Mouse (Mus musculus) v-Abl transformed pro-B cells (cell line): ENCODE measurements around the gene Etfa.

Experiments used
- in situ Hi-C, 2 experiments: fragments of 400-800 bp; cut with MboI; formaldehyde crosslinking; loops; one replicate each; pipeline ENCODE4 v1.15.1; 2025; ENCODE audit not compliant: unreplicated experiment in 2 of 2

Gene Etfa

DNA sequence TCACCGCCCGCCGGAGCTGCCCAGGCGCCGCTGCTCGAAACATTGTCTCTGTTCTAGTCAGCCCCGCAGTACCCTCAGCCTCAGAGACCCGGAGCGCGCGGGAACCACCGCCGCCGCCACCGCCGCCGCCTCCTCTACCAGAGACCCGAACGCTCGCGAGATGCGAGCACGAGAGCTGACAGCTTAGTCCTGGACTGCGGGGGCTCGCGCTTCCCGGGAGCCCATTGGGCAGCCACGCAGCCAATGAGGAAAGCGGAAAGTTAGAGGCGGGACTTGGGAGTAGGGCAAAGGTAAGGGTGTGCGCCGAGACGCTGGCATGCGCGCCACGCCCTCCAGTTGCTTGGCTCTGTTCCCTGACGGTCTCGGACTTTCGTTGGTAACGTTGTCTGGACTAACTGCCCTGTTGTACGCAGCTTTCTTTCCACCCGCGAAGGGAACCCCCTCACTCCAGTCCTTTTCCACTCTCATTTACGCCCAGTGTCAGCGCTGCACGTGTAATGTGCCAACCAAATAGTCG lies at the start of gene Etfa:
Gene Etfa (minus strand): TSS at position 217 of the 517 bp plus-strand sequence.
- in situ Hi-C loops, result no loop called here

DNA sequence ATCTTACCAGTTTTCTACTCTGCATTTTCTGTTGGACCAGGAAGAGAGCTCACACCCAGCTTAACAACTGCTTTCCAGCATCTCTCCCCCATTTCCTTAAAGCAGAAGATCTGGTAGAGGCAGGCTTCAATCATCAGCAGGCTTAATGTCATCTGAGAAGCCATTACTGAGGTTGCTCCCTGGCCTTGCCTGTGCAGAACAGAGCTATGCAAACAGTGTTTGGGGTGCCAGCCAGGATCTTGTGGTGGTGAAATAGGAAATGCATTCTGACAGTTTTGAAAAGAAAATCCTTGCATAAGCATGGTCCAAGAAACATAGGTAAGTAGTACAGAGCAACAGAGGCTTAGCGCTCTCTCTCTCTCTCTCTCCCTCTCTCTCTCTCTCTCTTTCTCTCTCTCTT lies 48.9 kb upstream of the Etfa start:
- in situ Hi-C loops, result no loop called here

DNA sequence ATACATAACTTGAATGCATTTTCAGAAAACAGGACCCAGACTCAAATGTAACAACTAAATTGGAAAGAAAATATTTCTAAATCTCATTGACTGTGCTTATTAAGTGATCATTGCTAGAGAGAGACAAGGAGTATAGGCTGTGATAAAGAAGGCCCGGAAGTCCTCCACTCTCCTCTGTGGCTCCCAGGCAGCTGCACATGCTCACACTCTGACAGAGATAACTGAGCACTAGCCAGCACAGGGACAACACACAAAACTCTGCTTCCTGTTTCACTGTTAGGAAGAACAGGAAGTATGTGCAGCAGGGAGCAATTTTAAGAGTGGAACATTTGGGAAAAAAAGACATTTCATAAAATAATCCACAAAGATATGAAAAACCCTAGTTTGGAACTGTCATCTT lies 42.9 kb upstream of the Etfa start:
- in situ Hi-C loops, result no loop called here

DNA sequence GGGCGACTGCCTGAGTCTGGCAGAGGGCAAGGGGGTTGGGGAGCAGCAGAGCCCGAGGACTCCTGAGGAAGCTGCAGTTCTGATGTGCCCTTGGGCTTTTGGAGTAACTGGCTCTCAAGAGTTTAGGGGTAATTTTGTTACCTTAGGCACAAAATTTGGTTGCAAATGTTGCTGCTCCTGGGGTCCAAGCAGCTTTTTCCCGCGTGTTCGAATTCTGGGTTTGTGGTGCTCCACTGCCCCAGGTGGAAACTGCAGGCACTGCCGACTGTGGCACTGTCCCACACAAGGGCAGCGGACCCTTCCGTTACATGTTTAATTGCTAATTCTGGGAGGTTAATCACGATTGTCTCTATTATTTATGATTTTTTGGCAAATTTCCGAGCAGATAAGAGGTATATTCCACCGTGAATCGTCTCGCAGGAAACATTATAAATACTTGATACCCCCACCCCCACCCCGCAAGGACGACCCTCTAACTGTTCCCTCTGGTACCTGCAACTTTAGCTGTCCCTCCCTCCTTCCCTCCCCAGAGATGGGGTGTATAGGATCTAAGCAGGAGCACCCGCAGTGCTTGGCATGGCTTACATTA lies 37.4 kb upstream of the Etfa start:
- in situ Hi-C loops, result loop anchor here in 1 of 2 experiments (10.0 kb wide), 1 partner anchor 375 kb away; no protein-coding TSS in a partner anchor

DNA sequence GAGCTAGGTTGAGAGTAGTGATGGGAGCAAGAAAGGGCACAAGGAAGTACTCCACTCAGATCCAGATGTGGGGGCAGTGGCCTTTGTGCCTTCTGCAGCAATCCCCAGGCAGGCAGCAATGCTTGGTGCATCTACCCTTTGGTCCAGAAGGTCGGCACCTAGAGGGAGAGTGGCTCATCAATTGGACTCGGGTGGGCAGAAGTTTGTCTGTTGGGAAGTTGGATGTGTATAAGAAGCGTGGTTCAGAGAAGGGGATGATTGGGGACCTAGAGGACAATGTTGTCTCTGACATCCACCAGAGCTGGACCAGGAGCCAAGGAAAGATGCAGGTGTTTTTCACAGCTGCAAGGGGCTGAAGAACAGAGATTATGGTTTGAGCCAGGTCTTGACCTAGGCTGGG lies 36.8 kb upstream of the Etfa start:
- in situ Hi-C loops, result loop anchor here in 1 of 2 experiments (10.0 kb wide), 1 partner anchor 376 kb away; no protein-coding TSS in a partner anchor

DNA sequence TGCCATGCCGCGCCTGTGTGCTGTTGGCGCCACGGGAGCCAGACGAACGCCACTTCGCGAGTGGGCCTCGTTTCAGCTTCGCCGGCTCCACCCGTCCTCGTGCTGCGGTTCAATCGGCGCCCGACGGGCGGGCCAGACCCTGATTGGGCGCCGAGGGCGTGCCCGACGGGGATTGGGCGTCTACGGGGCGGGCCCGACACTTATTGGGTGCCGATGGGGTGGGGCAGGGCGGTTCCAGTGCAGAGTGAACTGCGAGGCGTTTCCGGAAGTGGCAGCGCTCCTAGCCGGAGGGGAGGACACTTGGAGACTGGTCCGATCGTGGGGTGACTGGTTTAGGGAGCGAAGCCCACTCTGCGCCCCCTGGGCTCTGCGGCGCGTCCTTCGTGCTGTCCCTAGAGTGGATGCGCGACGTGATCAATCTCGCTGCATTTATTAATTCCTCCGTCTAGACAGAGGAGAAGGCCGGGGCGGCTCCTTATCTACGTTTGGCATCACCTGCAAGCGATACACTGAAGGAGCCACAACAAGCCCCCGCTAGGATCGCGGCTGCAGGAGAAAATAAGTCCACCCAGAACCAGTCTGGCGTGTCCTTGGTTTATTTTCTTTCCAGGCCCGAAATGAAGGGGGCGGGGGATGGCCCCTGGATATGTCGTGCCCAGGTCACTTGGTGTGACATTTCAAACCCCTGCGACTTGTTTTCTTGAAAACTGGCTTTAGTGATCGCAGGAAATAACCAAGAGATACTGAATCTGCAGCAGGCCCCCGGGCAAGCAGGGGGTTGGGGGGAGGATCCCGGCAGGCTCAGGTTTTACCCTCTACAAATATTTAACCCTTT lies 34.4 kb upstream of the Etfa start:
- in situ Hi-C loops, result loop anchor here in 1 of 2 experiments (10.0 kb wide), 1 partner anchor 378 kb away; no protein-coding TSS in a partner anchor

DNA sequence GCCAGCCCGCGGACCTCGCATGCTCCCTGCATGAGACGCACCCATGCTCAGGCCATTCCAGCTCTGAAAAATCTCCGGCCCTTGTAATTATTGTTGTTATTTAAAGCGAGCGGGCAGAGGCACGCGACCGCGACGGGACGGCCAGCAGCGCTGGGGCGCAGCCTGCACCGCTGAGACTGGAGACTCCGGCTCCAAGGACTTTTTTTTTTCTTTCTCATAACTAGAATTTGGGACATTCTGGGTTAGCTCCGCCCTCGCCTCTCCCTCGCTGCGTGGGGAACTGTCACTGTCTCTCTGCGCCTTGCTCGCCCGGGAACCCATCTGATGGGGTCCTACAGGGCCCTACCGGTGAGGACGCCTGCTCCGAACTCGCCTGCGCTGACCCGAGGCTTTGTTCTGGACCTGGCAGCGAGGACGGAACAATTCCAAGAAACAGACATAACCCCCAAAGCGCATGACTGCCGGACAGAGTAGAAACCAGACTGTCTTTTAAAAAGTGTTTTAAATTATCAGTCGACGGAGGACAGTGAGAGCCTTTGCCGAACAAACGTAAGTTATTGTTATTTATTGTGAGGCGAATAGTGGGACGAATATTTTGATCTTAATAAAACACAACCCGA lies 33.6 kb upstream of the Etfa start:
- in situ Hi-C loops, result loop anchor here in 1 of 2 experiments (10.0 kb wide), 1 partner anchor 379 kb away; no protein-coding TSS in a partner anchor

DNA sequence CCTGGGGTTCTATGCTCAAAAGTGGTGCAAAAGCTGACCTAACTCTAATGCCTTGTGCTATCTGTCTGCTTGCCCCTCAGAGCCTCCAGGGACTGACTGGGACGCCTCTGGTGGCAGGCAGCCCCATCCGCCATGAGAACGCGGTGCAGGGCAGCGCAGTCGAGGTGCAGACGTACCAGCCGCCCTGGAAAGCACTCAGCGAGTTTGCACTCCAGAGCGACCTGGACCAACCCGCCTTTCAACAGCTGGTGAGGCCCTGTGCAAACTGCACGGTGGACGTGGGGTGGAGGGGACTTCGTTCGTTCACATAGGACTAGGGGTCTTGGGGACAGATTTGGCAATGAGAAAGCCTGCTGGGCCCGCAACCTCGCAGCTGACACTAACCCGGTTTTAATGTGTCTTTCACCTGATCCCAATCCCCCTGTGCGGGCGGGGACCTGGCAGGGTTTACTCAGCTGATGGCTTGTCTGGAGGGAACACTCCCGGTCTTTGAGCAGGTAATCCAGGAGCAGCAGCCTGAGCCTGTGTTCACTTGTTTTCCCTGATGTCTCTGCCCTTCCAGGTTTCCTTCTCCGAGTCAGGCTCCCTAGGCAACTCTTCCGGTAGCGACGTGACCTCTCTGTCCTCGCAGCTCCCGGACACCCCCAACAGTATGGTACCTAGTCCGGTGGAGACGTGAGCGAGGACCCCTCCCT lies 33.0 kb upstream of the Etfa start:
- in situ Hi-C loops, result loop anchor here in 1 of 2 experiments (10.0 kb wide), 1 partner anchor 380 kb away; no protein-coding TSS in a partner anchor

DNA sequence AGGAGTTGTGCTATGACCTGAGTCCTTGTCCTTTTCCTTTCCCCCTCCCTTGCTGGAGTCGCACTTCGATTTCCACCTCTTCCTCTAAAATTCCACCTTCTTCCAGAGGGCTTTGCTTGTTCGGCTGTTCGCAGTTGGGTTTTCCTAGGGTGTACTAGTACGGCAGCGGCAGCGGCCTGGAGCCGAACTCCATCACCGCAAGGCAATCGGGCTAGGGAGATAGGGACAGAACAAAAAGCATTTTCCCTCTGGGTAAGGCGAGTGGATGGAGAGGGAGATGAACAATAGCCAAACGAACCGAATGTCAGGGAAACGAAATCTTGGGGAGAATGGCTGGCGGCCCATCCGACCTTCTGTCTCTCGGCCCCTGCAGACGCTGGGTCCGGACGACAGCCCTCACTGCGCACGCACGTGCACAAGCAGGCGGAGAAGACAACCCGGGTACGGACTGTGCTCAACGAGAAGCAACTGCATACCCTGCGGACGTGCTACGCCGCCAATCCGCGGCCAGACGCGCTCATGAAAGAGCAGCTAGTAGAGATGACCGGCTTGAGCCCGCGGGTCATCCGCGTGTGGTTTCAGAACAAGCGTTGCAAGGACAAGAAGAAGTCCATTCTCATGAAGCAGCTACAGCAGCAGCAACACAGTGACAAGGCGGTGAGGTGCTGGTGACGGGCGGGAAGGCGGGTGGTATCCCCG lies 31.8 kb upstream of the Etfa start:
- in situ Hi-C loops, result loop anchor here in 1 of 2 experiments (10.0 kb wide), 1 partner anchor 381 kb away; no protein-coding TSS in a partner anchor

DNA sequence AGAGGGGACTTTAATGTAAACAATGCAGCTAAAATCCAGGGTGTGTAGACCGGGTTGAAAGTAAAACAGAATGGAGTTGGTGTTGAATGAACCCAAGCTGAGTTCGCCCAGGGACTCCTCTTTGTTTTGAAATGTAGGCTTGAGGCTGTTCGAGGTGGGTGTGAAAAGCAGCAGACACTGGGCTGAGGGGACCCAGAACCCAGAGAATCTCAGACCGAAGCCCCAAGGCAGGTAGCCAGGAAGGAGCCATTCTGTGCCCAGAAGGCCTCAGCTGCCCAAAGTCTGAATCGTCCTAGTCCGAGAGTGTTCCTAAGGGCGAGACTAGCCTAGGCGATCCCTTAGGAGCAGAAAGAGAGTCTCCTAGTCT lies 31.3 kb upstream of the Etfa start:
- in situ Hi-C loops, result loop anchor here in 1 of 2 experiments (10.0 kb wide), 1 partner anchor 381 kb away; no protein-coding TSS in a partner anchor

DNA sequence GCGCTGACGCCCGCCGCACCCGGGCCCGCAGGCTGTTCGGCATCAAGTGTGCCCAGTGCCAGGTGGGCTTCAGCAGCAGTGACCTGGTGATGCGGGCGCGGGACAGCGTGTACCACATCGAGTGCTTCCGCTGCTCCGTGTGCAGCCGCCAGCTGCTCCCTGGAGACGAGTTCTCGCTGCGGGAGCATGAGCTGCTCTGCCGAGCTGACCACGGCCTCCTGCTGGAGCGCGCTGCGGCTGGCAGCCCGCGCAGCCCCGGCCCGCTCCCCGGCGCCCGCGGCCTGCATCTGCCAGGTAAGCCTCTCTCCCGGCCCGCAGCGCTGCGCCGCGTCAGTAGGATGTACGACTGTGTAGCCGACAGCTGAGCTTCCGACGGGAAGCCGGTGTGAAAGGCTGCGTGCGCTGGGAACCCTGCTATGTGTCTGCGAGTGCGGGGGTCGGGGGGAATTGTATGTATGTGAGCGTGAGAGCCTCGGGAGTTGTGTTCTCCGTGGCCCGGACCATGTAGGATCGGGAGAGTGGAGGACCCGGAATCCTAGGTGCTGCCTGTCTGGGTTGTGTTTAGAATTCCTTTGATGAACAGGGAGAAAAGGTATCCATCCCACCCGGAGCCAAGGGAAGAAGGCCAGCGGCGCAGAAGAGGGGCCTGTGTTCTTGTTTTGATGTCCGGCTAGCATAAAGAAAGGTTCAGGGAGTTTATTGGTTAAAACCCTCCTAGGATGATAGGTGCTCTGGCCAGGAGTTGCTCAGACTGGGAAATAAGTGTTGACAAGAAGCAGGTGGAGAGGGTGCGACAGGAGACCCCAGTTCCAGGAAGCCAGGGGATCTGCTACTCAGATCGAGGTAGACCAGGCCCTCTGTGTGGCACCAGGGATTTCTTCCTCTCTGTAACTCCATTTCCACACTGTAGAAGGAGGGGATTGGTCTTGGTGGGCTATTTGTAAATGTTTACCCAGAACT lies 30.6 kb upstream of the Etfa start:
- in situ Hi-C loops, result loop anchor here in 1 of 2 experiments (10.0 kb wide), 1 partner anchor 382 kb away; no protein-coding TSS in a partner anchor

DNA sequence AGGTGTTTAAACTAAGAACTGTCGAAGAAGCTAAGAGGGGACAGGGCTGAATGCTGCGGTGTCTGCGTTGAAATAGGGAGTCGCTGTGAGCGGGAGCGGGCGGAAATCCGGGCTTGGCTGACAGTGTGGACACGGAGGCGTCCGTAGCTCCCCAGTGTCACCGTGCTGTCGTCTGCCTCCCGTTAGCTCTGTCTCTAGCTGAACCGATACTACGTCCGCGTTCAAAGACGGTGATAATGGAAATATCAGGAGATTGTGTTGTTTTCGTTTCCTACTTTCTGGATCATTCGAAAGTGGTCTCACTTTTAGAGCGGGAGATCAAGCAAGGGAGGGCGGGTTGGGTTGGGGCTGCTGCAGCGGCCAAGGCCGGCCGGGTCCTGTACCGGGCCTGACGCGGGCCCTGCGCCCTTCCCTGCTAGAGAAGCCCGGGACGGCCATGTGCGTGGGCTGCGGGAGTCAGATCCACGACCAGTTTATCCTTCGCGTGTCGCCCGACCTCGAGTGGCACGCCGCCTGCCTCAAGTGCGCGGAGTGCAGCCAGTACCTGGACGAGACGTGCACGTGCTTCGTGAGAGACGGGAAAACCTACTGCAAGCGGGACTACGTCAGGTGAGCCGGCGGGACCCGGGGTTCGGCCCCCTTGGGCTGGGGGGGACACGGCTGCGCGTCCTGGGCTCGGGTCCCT lies 29.8 kb upstream of the Etfa start:
- in situ Hi-C loops, result loop anchor here in 1 of 2 experiments (10.0 kb wide), 1 partner anchor 383 kb away; no protein-coding TSS in a partner anchor

DNA sequence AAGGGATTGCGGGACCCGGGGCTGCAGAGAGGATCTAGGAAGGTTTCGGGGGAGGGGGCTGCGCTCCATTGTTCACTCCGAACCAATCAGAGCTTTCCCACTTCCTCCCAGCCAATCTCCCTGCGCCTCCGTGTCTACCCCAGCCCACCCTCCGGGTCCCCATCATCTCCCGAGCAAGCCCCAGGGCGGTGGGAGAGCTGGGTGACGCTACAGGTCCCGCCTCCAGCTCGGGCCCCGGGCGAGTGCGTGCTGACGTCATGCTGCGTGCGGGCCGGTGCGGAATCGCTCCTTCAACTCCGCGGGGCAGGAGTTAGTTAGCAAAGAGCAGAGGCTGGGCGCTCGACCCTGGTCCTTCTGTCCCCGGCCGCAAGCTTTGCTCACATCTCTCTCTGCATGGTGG lies 28.8 kb upstream of the Etfa start:
- in situ Hi-C loops, result loop anchor here in 1 of 2 experiments (10.0 kb wide), 1 partner anchor 384 kb away; no protein-coding TSS in a partner anchor

DNA sequence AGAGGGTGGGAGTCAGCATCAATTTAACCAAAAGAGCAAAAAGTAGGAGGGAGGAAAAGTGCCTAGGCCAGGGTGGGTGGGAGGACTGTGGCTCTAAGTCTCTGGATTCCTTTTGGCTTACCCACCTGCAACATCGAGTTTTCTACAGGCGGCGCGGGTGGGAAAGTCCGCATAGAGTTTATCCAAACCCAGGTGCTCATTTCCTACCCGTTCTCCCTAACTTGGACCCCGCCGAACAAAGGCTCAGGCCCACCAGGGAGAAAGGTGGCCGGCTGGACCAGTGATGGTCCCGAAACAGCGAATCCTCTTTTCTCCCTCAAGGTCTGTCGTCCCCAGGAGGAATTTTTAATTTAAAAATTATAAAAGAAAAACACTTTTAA lies 28.3 kb upstream of the Etfa start:
- in situ Hi-C loops, result loop anchor here in 1 of 2 experiments (10.0 kb wide), 1 partner anchor 384 kb away; no protein-coding TSS in a partner anchor

DNA sequence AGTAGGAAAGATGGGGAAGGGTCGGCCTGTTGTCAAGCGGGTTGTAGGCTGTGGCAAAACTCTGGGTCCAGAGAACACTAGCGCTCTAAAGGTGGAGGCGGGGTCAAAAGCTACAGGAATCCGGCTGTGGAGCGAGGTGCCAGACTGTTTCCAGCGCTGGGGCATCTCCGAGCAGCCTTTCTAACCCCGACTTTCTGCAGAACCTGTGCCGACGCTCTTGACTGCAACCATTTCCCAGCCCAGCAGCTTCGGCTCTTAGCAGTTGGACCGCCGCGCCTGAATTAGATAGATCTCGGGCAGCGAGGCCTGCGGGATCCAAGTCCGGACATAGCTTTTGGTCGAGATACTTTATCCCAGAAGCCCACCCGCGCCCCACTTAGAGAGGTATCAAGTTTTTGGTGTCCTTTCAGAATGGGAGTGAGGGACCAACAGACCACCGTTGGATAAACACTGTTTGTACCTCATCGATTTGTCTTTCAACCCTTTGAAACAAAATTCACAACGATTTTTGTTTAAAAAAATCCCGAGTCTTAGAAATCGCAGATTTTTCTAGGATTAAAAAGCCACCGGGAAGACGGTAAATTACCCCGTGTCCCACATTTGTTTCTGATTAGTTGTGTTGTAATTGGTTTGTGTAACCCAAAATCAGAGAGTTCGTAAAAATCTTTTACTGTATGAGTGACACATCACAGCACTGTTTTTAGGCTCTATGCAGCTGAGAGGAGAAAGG lies 27.8 kb upstream of the Etfa start:
- in situ Hi-C loops, result loop anchor here (5.0 to 10.0 kb wide), 3 partner anchors 113 to 385 kb away; no protein-coding TSS in a partner anchor

DNA sequence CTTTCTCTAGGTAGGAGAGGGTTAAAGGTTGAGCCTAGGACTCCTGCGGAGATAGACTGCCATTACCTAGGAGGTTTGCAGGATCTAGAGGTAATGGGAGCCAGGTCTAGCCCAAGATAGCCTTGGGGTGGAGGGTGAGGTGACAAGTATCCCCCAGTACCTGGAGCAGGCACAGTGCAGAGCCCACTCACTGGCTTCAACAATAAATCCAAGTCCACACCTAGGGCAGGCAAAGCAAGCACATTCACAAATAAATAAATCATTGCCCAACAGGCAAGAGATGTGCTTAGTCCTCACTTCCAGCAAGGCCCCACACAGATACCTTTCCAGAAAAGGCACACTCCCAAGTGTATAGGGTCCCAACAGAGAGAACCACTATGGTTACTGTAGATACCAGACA lies 27.0 kb upstream of the Etfa start:
- in situ Hi-C loops, result loop anchor here (5.0 to 10.0 kb wide), 2 partner anchors 112 to 376 kb away; no protein-coding TSS in a partner anchor

DNA sequence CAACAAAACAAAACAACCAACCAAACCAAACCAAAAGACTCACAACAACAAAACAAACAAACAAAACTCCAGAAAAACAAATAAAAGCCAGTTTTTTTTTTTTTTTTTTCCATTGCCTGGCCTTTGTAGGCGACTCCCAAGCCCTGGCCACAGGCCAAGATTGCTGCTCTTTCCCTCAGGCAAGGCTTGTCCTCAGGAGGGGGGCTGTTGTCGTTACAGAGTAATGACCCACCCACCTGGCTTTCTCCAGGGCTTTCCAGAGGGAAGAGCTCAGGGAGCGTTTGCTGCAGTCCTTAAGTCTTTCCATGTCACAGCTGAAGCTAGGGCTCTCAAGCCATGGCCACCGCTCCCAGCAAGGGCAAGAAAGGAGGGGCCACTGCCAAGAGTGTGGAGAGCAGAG lies 26.3 kb upstream of the Etfa start, which contains the start of gene Isl2:
Gene Isl2 (plus strand): TSS at position 296 of the 400 bp plus-strand sequence.
- in situ Hi-C loops, result loop anchor here (5.0 to 10.0 kb wide), 2 partner anchors 111 to 376 kb away; no protein-coding TSS in a partner anchor
